Mouse (Mus musculus) C2C12 (cell line): ENCODE measurements at regions not wholly inside any gene's neighbourhood (a gene's known extent, or its start where the extent isn't known, plus 50 kb on each side); places are given as distances from the start of the nearest gene placed in this dataset.

ENCODE experiments used
- CTCF ChIP-seq: IDR thresholded peaks from one replicate; pipeline ENCODE4 v1.5.1; 2011; ENCODE audit not compliant: control insufficient read depth, insufficient read depth, insufficient read length
- MAX ChIP-seq: IDR thresholded peaks from one replicate; pipeline ENCODE4 v1.6.1; 2011; ENCODE audit warnings: mild to moderate bottlenecking, control low read depth
- MYOD1 ChIP-seq: IDR thresholded peaks from one replicate; pipeline ENCODE4 v1.6.1; 2011; ENCODE audit warnings: low read depth; ENCODE audit not compliant: control insufficient read depth, insufficient read length
- MYOG ChIP-seq: IDR thresholded peaks from one replicate; pipeline ENCODE4 v1.6.1; 2011; ENCODE audit not compliant: control insufficient read depth, insufficient read length; ENCODE audit errors: extremely low read depth
- USF1 ChIP-seq: IDR thresholded peaks from one replicate; pipeline ENCODE4 v1.6.1; 2011; ENCODE audit warnings: low read depth, mild to moderate bottlenecking, control low read depth, moderate library complexity

DNA sequence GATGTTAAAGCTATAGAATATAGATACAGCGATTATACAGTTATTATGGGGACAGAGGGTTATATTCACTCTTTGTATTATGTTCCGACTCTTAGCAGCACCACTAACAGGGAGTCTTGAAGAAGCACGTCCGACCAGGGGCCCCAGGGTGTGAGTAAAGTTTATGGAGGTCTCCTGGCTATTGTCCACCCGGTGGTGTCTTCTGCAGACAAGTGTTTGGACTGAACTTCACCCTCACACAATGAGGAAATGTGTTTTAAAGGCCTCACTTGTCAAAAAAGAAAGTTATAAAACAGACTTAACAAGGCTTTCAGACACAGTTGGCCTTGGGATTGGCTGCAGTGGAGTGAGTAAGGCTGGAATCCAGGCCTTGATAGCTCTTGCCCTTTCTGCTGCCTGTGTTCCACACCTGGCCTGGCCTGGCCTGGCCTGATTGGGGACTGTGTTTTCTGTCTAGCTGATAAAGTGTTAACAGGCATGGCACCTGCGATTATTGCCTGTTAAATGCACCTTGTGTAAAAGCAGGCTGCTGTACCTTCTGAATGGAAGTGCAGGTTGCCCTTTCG is 102.8 kb upstream of the Klf4 start:
- TF ChIP-seq CTCF (no peak), MAX (no peak), MYOD1 (no peak), MYOG (no peak), USF1 (no peak)
